Mouse (Mus musculus) G1E (cell line): ENCODE results near the gene Gbgt1.

ENCODE experiments used
- CTCF ChIP-seq: IDR thresholded peaks from 2 replicates; pipeline ENCODE4 v1.5.1; 2012; ENCODE audit warnings: low read depth, low read length, inconsistent platforms, mixed read lengths
- GATA1 ChIP-seq: IDR thresholded peaks from 2 replicates; pipeline ENCODE4 v1.6.1; 2012; ENCODE audit warnings: borderline replicate concordance, low read length, inconsistent platforms, mixed read lengths
- POLR2AphosphoS5 ChIP-seq: IDR thresholded peaks from 2 replicates; pipeline ENCODE4 v1.6.1; 2012; ENCODE audit warnings: low read depth, low read length, inconsistent platforms; ENCODE audit not compliant: insufficient replicate concordance
- TAL1 ChIP-seq: conservative IDR thresholded peaks from 2 replicates; pipeline ENCODE4 v1.6.1; 2012; ENCODE audit warnings: low read depth, low read length, inconsistent platforms, mixed read lengths

GRCm38 (mm10) chr2:28495207-28495756, 1.4 kb upstream of the Gbgt1 start:
- no peak for TF ChIP-seq CTCF
- no peak for TF ChIP-seq GATA1
- no peak for TF ChIP-seq POLR2AphosphoS5
- no peak for TF ChIP-seq TAL1
